Mouse (Mus musculus): ENCODE data around the gene B4galt4. TPM values are rescaled to one million over a fixed set of nuclear protein-coding genes. Genes with fewer than 3 reads are reported as not detected.

The B4galt4 gene
- polyA plus RNA-seq (2014; fragmentation: Nextera tagmentation; extraction: Ambion mirVana) = 39.3 and 39.6 TPM in 2 replicates

GRCm38 (mm10) chr16:38742113-38742658, at the start of gene B4galt4:
Gene B4galt4, plus strand, starts transcription at chr16:38742264.
- ATAC-seq (replicated peaks; ENCODE audit: insufficient number of reproducible peaks, low FRiP score, low TSS enrichment, low read depth) = peak; percentile 92
- H3K27me3 ChIP-seq (ENCODE audit: control insufficient read depth, insufficient read depth, low read length) = no peaks in the 10 kb centered on the region
- no peaks in the 10 kb centered on the region for H3K36me3 ChIP-seq (replicated peaks; ENCODE audit: control insufficient read depth, insufficient read depth, low read depth, low read length)
- DNase-seq (ENCODE audit: low spot score) = peak; percentile 84
- no peaks in the 10 kb centered on the region for H3K4me1 ChIP-seq (ENCODE audit: control insufficient read depth, insufficient read depth, low read length)
- 0% methylated on average over 51 of the region's 69 CpGs for WGBS
- H3K9ac ChIP-seq (replicated peaks; ENCODE audit: low read length) = peak within 1 kb of the TSS; percentile 67
- peak within 1 kb of the TSS; percentile 48 for H3K27ac ChIP-seq (replicated peaks; ENCODE audit: low read depth, low read length)
- H3K4me2 ChIP-seq (ENCODE audit: low read depth, low read length) = peak within 1 kb of the TSS; percentile 81
- no peaks in the 10 kb centered on the region for H3K9me3 ChIP-seq (replicated peaks; ENCODE audit: control insufficient read depth, low read length)
- H3K4me3 ChIP-seq (ENCODE audit: low read depth, low read length) = peak within 1 kb of the TSS; percentile 50

- Histone ChIP-seq H3K4me2 (ENCODE audit: low read depth, low read length) (no peak overlapping the region), H3K27me3 (ENCODE audit: control insufficient read depth, insufficient read depth, low read length) (no peaks in the 10 kb centered on the region), H3K9ac (replicated peaks; ENCODE audit: low read length) (no peak overlapping the region), H3K4me3 (ENCODE audit: low read depth, low read length) (no peak overlapping the region), H3K36me3 (replicated peaks; ENCODE audit: control insufficient read depth, insufficient read depth, low read depth, low read length) (no peaks in the 10 kb centered on the region), H3K27ac (replicated peaks; ENCODE audit: low read depth, low read length) (no peak overlapping the region), H3K4me1 (ENCODE audit: control insufficient read depth, insufficient read depth, low read length) (no peaks in the 10 kb centered on the region), H3K9me3 (replicated peaks; ENCODE audit: control insufficient read depth, low read length) (no peaks in the 10 kb centered on the region)
- WGBS = 92% methylated on average over 6 of the region's 6 CpGs
- ATAC-seq (replicated peaks; ENCODE audit: insufficient number of reproducible peaks, low FRiP score, low TSS enrichment, low read depth) = no peak
- DNase-seq (ENCODE audit: low spot score) = no peak
These were observed 47.0 kb upstream of the B4galt4 start for GRCm38 (mm10) chr16:38694906-38695540.

- Histone ChIP-seq H3K4me1 (ENCODE audit: control insufficient read depth, insufficient read depth, low read length) (no peaks in the 10 kb centered on the region), H3K9ac (replicated peaks; ENCODE audit: low read length) (no peak overlapping the region), H3K27me3 (ENCODE audit: control insufficient read depth, insufficient read depth, low read length) (no peaks in the 10 kb centered on the region), H3K9me3 (replicated peaks; ENCODE audit: control insufficient read depth, low read length) (no peaks in the 10 kb centered on the region), H3K36me3 (replicated peaks; ENCODE audit: control insufficient read depth, insufficient read depth, low read depth, low read length) (no peaks in the 10 kb centered on the region), H3K4me2 (ENCODE audit: low read depth, low read length) (no peak overlapping the region), H3K4me3 (ENCODE audit: low read depth, low read length) (no peak overlapping the region), H3K27ac (replicated peaks; ENCODE audit: low read depth, low read length) (no peak overlapping the region)
- WGBS = 86% methylated on average over 5 of the region's 5 CpGs
- ATAC-seq (replicated peaks; ENCODE audit: insufficient number of reproducible peaks, low FRiP score, low TSS enrichment, low read depth) (no peak), DNase-seq (ENCODE audit: low spot score) (no peak)
These were observed 46.5 kb upstream of the B4galt4 start for GRCm38 (mm10) chr16:38695557-38695956.

GRCm38 (mm10) chr16:38697611-38698010, 44.5 kb upstream of the B4galt4 start:
- 86% methylated on average over 5 of the region's 5 CpGs for WGBS
- ATAC-seq (replicated peaks; ENCODE audit: insufficient number of reproducible peaks, low FRiP score, low TSS enrichment, low read depth) = no peak
- Histone ChIP-seq H3K4me1 (ENCODE audit: control insufficient read depth, insufficient read depth, low read length) (no peaks in the 10 kb centered on the region), H3K9me3 (replicated peaks; ENCODE audit: control insufficient read depth, low read length) (no peaks in the 10 kb centered on the region), H3K27ac (replicated peaks; ENCODE audit: low read depth, low read length) (no peak overlapping the region), H3K27me3 (ENCODE audit: control insufficient read depth, insufficient read depth, low read length) (no peaks in the 10 kb centered on the region), H3K9ac (replicated peaks; ENCODE audit: low read length) (no peak overlapping the region), H3K4me2 (ENCODE audit: low read depth, low read length) (no peak overlapping the region), H3K36me3 (replicated peaks; ENCODE audit: control insufficient read depth, insufficient read depth, low read depth, low read length) (no peaks in the 10 kb centered on the region), H3K4me3 (ENCODE audit: low read depth, low read length) (no peak overlapping the region)
- DNase-seq (ENCODE audit: low spot score) = no peak

- Histone ChIP-seq H3K9ac (replicated peaks; ENCODE audit: low read length) (no peak overlapping the region), H3K27ac (replicated peaks; ENCODE audit: low read depth, low read length) (no peak overlapping the region), H3K36me3 (replicated peaks; ENCODE audit: control insufficient read depth, insufficient read depth, low read depth, low read length) (no peaks in the 10 kb centered on the region), H3K27me3 (ENCODE audit: control insufficient read depth, insufficient read depth, low read length) (no peaks in the 10 kb centered on the region), H3K4me3 (ENCODE audit: low read depth, low read length) (no peak overlapping the region), H3K9me3 (replicated peaks; ENCODE audit: control insufficient read depth, low read length) (no peaks in the 10 kb centered on the region), H3K4me1 (ENCODE audit: control insufficient read depth, insufficient read depth, low read length) (no peaks in the 10 kb centered on the region), H3K4me2 (ENCODE audit: low read depth, low read length) (no peak overlapping the region)
- ATAC-seq (replicated peaks; ENCODE audit: insufficient number of reproducible peaks, low FRiP score, low TSS enrichment, low read depth) (no peak), DNase-seq (ENCODE audit: low spot score) (no peak)
- WGBS = 79% methylated on average over 16 of the region's 16 CpGs
These were observed 41.5 kb upstream of the B4galt4 start for GRCm38 (mm10) chr16:38700392-38701162.

- no peak overlapping the region for H3K4me2 ChIP-seq (ENCODE audit: low read depth, low read length)
- ATAC-seq (replicated peaks; ENCODE audit: insufficient number of reproducible peaks, low FRiP score, low TSS enrichment, low read depth) = no peak
- peak; percentile 64 for DNase-seq (ENCODE audit: low spot score)
- H3K4me3 ChIP-seq (ENCODE audit: low read depth, low read length) = no peak overlapping the region
- H3K4me1 ChIP-seq (ENCODE audit: control insufficient read depth, insufficient read depth, low read length) = no peaks in the 10 kb centered on the region
- H3K9me3 ChIP-seq (replicated peaks; ENCODE audit: control insufficient read depth, low read length) = no peaks in the 10 kb centered on the region
- no peak overlapping the region for H3K27ac ChIP-seq (replicated peaks; ENCODE audit: low read depth, low read length)
- no peaks in the 10 kb centered on the region for H3K27me3 ChIP-seq (ENCODE audit: control insufficient read depth, insufficient read depth, low read length)
- no peak overlapping the region for H3K9ac ChIP-seq (replicated peaks; ENCODE audit: low read length)
- 46% methylated on average over 9 of the region's 9 CpGs for WGBS
- H3K36me3 ChIP-seq (replicated peaks; ENCODE audit: control insufficient read depth, insufficient read depth, low read depth, low read length) = no peaks in the 10 kb centered on the region
These were observed 40.4 kb upstream of the B4galt4 start for GRCm38 (mm10) chr16:38701492-38702185.

- H3K9me3 ChIP-seq (replicated peaks; ENCODE audit: control insufficient read depth, low read length) = no peaks in the 10 kb centered on the region
- H3K9ac ChIP-seq (replicated peaks; ENCODE audit: low read length) = no peak overlapping the region
- H3K36me3 ChIP-seq (replicated peaks; ENCODE audit: control insufficient read depth, insufficient read depth, low read depth, low read length) = no peaks in the 10 kb centered on the region
- DNase-seq (ENCODE audit: low spot score) (no peak), ATAC-seq (replicated peaks; ENCODE audit: insufficient number of reproducible peaks, low FRiP score, low TSS enrichment, low read depth) (no peak)
- H3K4me2 ChIP-seq (ENCODE audit: low read depth, low read length) = no peak overlapping the region
- H3K4me1 ChIP-seq (ENCODE audit: control insufficient read depth, insufficient read depth, low read length) = no peaks in the 10 kb centered on the region
- H3K27me3 ChIP-seq (ENCODE audit: control insufficient read depth, insufficient read depth, low read length) = no peaks in the 10 kb centered on the region
- WGBS = 80% methylated on average over 3 of the region's 3 CpGs
- H3K4me3 ChIP-seq (ENCODE audit: low read depth, low read length) = no peak overlapping the region
- H3K27ac ChIP-seq (replicated peaks; ENCODE audit: low read depth, low read length) = no peak overlapping the region
These were observed 39.7 kb upstream of the B4galt4 start for GRCm38 (mm10) chr16:38702316-38702715.
